Mouse (Mus musculus): ENCODE data around the gene Arl10. TPM values are rescaled to one million over a fixed set of nuclear protein-coding genes. Genes with fewer than 3 reads are reported as not detected.

The Arl10 gene
- polyA plus RNA-seq, 1 experiment from 2014 or later, result 13.3 TPM

- Histone ChIP-seq H3K36me3 (ENCODE audit: control insufficient read depth, insufficient read depth, low read length) (peaks cover 9% of the 10 kb centered on the region; the same call in 1 of the 2 replicates), H3K9me3 (ENCODE audit: control insufficient read depth, low read length) (no peaks in the 10 kb centered on the region), H3K9ac (ENCODE audit: low read length) (peak overlapping the region; percentile 60), H3K27me3 (ENCODE audit: control insufficient read depth, insufficient read depth, low read length) (no peaks in the 10 kb centered on the region), H3K4me1 (replicated peaks; ENCODE audit: control insufficient read depth, insufficient read depth) (no peaks in the 10 kb centered on the region), H3K4me2 (replicated peaks; ENCODE audit: low read depth) (peak overlapping the region; percentile 76), H3K4me3 (ENCODE audit: low read depth, low read length) (peak overlapping the region; percentile 76), H3K27ac (replicated peaks) (0 out of 2 replicates have a peak overlapping the region, but pooled peaks have one; percentile 64)
- DNase-seq (ENCODE audit: low spot score) (no peak), ATAC-seq (ENCODE audit: low FRiP score, low TSS enrichment) (no peak)
- TF ChIP-seq CTCF (IDR thresholded peaks at IDR 0.05; ENCODE audit: low read depth), result no peak
- no peak for TF ChIP-seq EP300 (optimal IDR thresholded peaks at IDR 0.05)
- WGBS, result 1% methylated on average over 24 of the region's 24 CpGs
Measured at GRCm38 (mm10) chr13:54589414-54589995, 14.7 kb downstream of the Arl10 start.

- Histone ChIP-seq H3K4me3 (ENCODE audit: low read depth, low read length) (peak within 1 kb of the TSS; percentile 76), H3K27ac (replicated peaks) (peak within 1 kb of the TSS; percentile 92), H3K4me2 (replicated peaks; ENCODE audit: low read depth) (peak within 1 kb of the TSS; percentile 79), H3K9ac (ENCODE audit: low read length) (peak within 1 kb of the TSS; percentile 88), H3K4me1 (replicated peaks; ENCODE audit: control insufficient read depth, insufficient read depth) (no peaks in the 10 kb centered on the region), H3K36me3 (ENCODE audit: control insufficient read depth, insufficient read depth, low read length) (peaks cover 5% of the 10 kb centered on the region; the same call in 1 of the 2 replicates), H3K27me3 (ENCODE audit: control insufficient read depth, insufficient read depth, low read length) (no peaks in the 10 kb centered on the region), H3K9me3 (ENCODE audit: control insufficient read depth, low read length) (no peaks in the 10 kb centered on the region)
- TF ChIP-seq EP300 (optimal IDR thresholded peaks at IDR 0.05) (no peak), CTCF (IDR thresholded peaks at IDR 0.05; ENCODE audit: low read depth) (no peak)
- under 1% methylated on average over 49 of the region's 51 CpGs for WGBS
- peak; percentile 99 for DNase-seq (ENCODE audit: low spot score)
- peak; percentile 97 for ATAC-seq (ENCODE audit: low FRiP score, low TSS enrichment)
Measured at GRCm38 (mm10) chr13:54589996-54590951, 15.5 kb downstream of the Arl10 start, which contains the start of the genes Nop16 and Higd2a. Gene Nop16, minus strand, starts transcription at chr13:54590090. Gene Higd2a, plus strand, starts transcription at chr13:54590207.

- Histone ChIP-seq H3K27ac (replicated peaks) (no peak overlapping the region), H3K36me3 (ENCODE audit: control insufficient read depth, insufficient read depth, low read length) (no peaks in the 10 kb centered on the region), H3K4me2 (replicated peaks; ENCODE audit: low read depth) (no peak overlapping the region), H3K9me3 (ENCODE audit: control insufficient read depth, low read length) (no peaks in the 10 kb centered on the region), H3K27me3 (ENCODE audit: control insufficient read depth, insufficient read depth, low read length) (no peaks in the 10 kb centered on the region), H3K9ac (ENCODE audit: low read length) (no peak overlapping the region), H3K4me3 (ENCODE audit: low read depth, low read length) (no peak overlapping the region), H3K4me1 (replicated peaks; ENCODE audit: control insufficient read depth, insufficient read depth) (no peaks in the 10 kb centered on the region)
- 87% methylated on average over 8 of the region's 8 CpGs for WGBS
- ATAC-seq (ENCODE audit: low FRiP score, low TSS enrichment), result no peak
- no peak for DNase-seq (ENCODE audit: low spot score)
- TF ChIP-seq CTCF (IDR thresholded peaks at IDR 0.05; ENCODE audit: low read depth), result no peak
- TF ChIP-seq EP300 (optimal IDR thresholded peaks at IDR 0.05), result no peak
Measured at GRCm38 (mm10) chr13:54591776-54592356, 17.1 kb downstream of the Arl10 start.

- Histone ChIP-seq H3K27ac (replicated peaks) (no peak overlapping the region), H3K4me1 (replicated peaks; ENCODE audit: control insufficient read depth, insufficient read depth) (no peaks in the 10 kb centered on the region), H3K27me3 (ENCODE audit: control insufficient read depth, insufficient read depth, low read length) (no peaks in the 10 kb centered on the region), H3K4me2 (replicated peaks; ENCODE audit: low read depth) (no peak overlapping the region), H3K4me3 (ENCODE audit: low read depth, low read length) (no peak overlapping the region), H3K36me3 (ENCODE audit: control insufficient read depth, insufficient read depth, low read length) (no peaks in the 10 kb centered on the region; the same call in 1 of the 2 replicates), H3K9ac (ENCODE audit: low read length) (no peak overlapping the region), H3K9me3 (ENCODE audit: control insufficient read depth, low read length) (no peaks in the 10 kb centered on the region)
- DNase-seq (ENCODE audit: low spot score), result no peak
- ATAC-seq (ENCODE audit: low FRiP score, low TSS enrichment), result no peak
- no peak for TF ChIP-seq EP300 (optimal IDR thresholded peaks at IDR 0.05)
- TF ChIP-seq CTCF (IDR thresholded peaks at IDR 0.05; ENCODE audit: low read depth), result no peak
- 84% methylated on average over 11 of the region's 11 CpGs for WGBS
Measured at GRCm38 (mm10) chr13:54593617-54594016, 18.8 kb downstream of the Arl10 start.

- Histone ChIP-seq H3K9ac (ENCODE audit: low read length) (no peak overlapping the region), H3K36me3 (ENCODE audit: control insufficient read depth, insufficient read depth, low read length) (peaks cover 3% of the 10 kb centered on the region; the same call in 1 of the 2 replicates), H3K4me1 (replicated peaks; ENCODE audit: control insufficient read depth, insufficient read depth) (no peaks in the 10 kb centered on the region), H3K27ac (replicated peaks) (no peak overlapping the region), H3K4me3 (ENCODE audit: low read depth, low read length) (no peak overlapping the region), H3K9me3 (ENCODE audit: control insufficient read depth, low read length) (no peaks in the 10 kb centered on the region), H3K4me2 (replicated peaks; ENCODE audit: low read depth) (no peak overlapping the region), H3K27me3 (ENCODE audit: control insufficient read depth, insufficient read depth, low read length) (no peaks in the 10 kb centered on the region)
- WGBS, result 60% methylated on average over 8 of the region's 8 CpGs
- DNase-seq (ENCODE audit: low spot score) (peak; percentile 54), ATAC-seq (ENCODE audit: low FRiP score, low TSS enrichment) (peak; percentile 57; the same call in 1 of the 2 replicates)
- TF ChIP-seq CTCF (IDR thresholded peaks at IDR 0.05; ENCODE audit: low read depth), result peak; percentile 8; the same call in 1 of the 2 replicates
- no peak for TF ChIP-seq EP300 (optimal IDR thresholded peaks at IDR 0.05)
Measured at GRCm38 (mm10) chr13:54596107-54596690, 21.4 kb downstream of the Arl10 start.

Data from stomach, postnatal 0 days (tissue).